ENCODE assay signal across 11 mouse cellular contexts in genomic region chr11:101058726-101059125, GRCm38 (mm10). TPM values are rescaled to one million over a fixed set of nuclear protein-coding genes. Genes with fewer than 3 reads are reported as not detected.
A peak's percentile ranks its signal among the peaks of the same experiment; 100 is the strongest.
DNase-seq lines count a peak whose midpoint lies in the region; ATAC-seq and TF ChIP-seq lines count a peak whose summit lies in the region.
"Had no signal": no experiment of that assay in that cellular context is flagged by ENCODE, and none has a peak within 500 bp of the region (broad histone marks: within the 10 kb centered on the region; RNA-seq: fewer than 3 reads in every experiment).

No protein-coding gene starts in this region.

- H3K4me2 ChIP-seq in hindbrain, embryonic 12.5 days (replicated peaks), result no peak overlapping the region
- no peak overlapping the region for H3K4me2 ChIP-seq in hindbrain, embryonic 16.5 days (ENCODE audit: low read length)
- no peak overlapping the region for H3K4me2 ChIP-seq in intestine, embryonic 14.5 days (ENCODE audit: low read length)
- H3K4me2 ChIP-seq: forebrain, embryonic 12.5 days had no signal

- TF ChIP-seq POLR2A in thymus, adult 2 months (IDR thresholded peaks at IDR 0.05; ENCODE audit: control insufficient read depth, extremely low read depth, insufficient read depth, low read length, poor library complexity), result no peak

- 82% methylated on average over 5 of the region's 5 CpGs for WGBS in hindbrain, embryonic 12.5 days
- 80% methylated on average over 5 of the region's 5 CpGs for WGBS in hindbrain, embryonic 16.5 days
- WGBS in thymus, adult 2 months, result 89% methylated on average over 5 of the region's 5 CpGs
- 52% methylated on average over 5 of the region's 5 CpGs for WGBS in intestine, embryonic 14.5 days

- H3K4me1 ChIP-seq in hindbrain, embryonic 12.5 days, result peaks cover 10% of the 10 kb centered on the region
- no peaks in the 10 kb centered on the region; the same call in 1 of the 2 replicates for H3K4me1 ChIP-seq in hindbrain, embryonic 16.5 days (ENCODE audit: control insufficient read depth, insufficient read depth, low read depth, low read length)
- peaks cover 34% of the 10 kb centered on the region for H3K4me1 ChIP-seq in thymus, adult 2 months (replicated peaks; ENCODE audit: control insufficient read depth, insufficient read depth, low read length)
- peaks cover 64% of the 10 kb centered on the region for H3K4me1 ChIP-seq in intestine, embryonic 14.5 days (replicated peaks; ENCODE audit: control insufficient read depth, insufficient read depth, low read length)
- H3K4me1 ChIP-seq: forebrain, embryonic 12.5 days had no signal

- H3K9me3 ChIP-seq in hindbrain, embryonic 12.5 days (replicated peaks), result no peaks in the 10 kb centered on the region
- no peaks in the 10 kb centered on the region for H3K9me3 ChIP-seq in hindbrain, embryonic 16.5 days (ENCODE audit: control insufficient read depth, low read length)
- no peaks in the 10 kb centered on the region for H3K9me3 ChIP-seq in intestine, embryonic 14.5 days (ENCODE audit: control insufficient read depth, low read length)
- H3K9me3 ChIP-seq: forebrain, embryonic 12.5 days; G1E had no signal

- H3K36me3 ChIP-seq in hindbrain, embryonic 12.5 days, result peaks cover 89% of the 10 kb centered on the region
- peaks cover 46% of the 10 kb centered on the region for H3K36me3 ChIP-seq in hindbrain, embryonic 16.5 days (ENCODE audit: control insufficient read depth, insufficient read depth, low read length)
- no peaks in the 10 kb centered on the region for H3K36me3 ChIP-seq in thymus, adult 2 months (ENCODE audit: control insufficient read depth, insufficient read depth, low read length)
- peaks cover 11% of the 10 kb centered on the region for H3K36me3 ChIP-seq in intestine, embryonic 14.5 days (ENCODE audit: control insufficient read depth, insufficient read depth, low read length)

- H3K4me3 ChIP-seq in hindbrain, embryonic 12.5 days, result no peak overlapping the region
- no peak overlapping the region for H3K4me3 ChIP-seq in hindbrain, embryonic 16.5 days (ENCODE audit: low read length)
- no peak overlapping the region for H3K4me3 ChIP-seq in thymus, adult 2 months (ENCODE audit: control insufficient read depth, insufficient read depth, low read length)
- no peak overlapping the region for H3K4me3 ChIP-seq in intestine, embryonic 14.5 days (ENCODE audit: low read depth, low read length)
- H3K4me3 ChIP-seq: forebrain, embryonic 12.5 days had no signal

- H3K27me3 ChIP-seq in hindbrain, embryonic 12.5 days, result no peaks in the 10 kb centered on the region
- no peaks in the 10 kb centered on the region for H3K27me3 ChIP-seq in hindbrain, embryonic 16.5 days (replicated peaks; ENCODE audit: control insufficient read depth, insufficient read depth, low read length)
- no peaks in the 10 kb centered on the region for H3K27me3 ChIP-seq in thymus, adult 2 months (ENCODE audit: control insufficient read depth, insufficient read depth, low read length)
- no peaks in the 10 kb centered on the region for H3K27me3 ChIP-seq in intestine, embryonic 14.5 days (replicated peaks; ENCODE audit: control insufficient read depth, insufficient read depth, low read length)
- H3K27me3 ChIP-seq: forebrain, embryonic 12.5 days had no signal

- H3K9ac ChIP-seq in hindbrain, embryonic 12.5 days, result 0 out of 2 replicates have a peak overlapping the region, but pooled peaks have one; percentile 27
- H3K9ac ChIP-seq in hindbrain, embryonic 16.5 days (ENCODE audit: low read depth, low read length), result no peak overlapping the region
- no peak overlapping the region for H3K9ac ChIP-seq in intestine, embryonic 14.5 days (ENCODE audit: low read length)
- H3K9ac ChIP-seq: forebrain, embryonic 12.5 days had no signal

- ATAC-seq in hindbrain, embryonic 12.5 days (ENCODE audit: low FRiP score), result no peak
- ATAC-seq in hindbrain, embryonic 16.5 days, result no peak
- ATAC-seq in intestine, embryonic 14.5 days (replicated peaks; ENCODE audit: low FRiP score, low TSS enrichment, low read depth), result no peak

- peak; percentile 19 for DNase-seq in thymus, postnatal 4 days
- DNase-seq in thymus, adult 2 months, result no peak
- DNase-seq in intestine, embryonic 14.5 days (ENCODE audit: low spot score), result no peak
- DNase-seq in right cerebral cortex, postnatal 25 days, result no peak
- DNase-seq in cerebellum, adult 9-10 months, result no peak
- no peak for DNase-seq in gastrocnemius, postnatal 10 days
- DNase-seq: right cerebral cortex, adult 18-20 months had no signal

- peak overlapping the region; percentile 76; the same call in 1 of the 2 replicates for H3K27ac ChIP-seq in hindbrain, embryonic 12.5 days
- H3K27ac ChIP-seq in hindbrain, embryonic 16.5 days (ENCODE audit: low read depth, low read length), result no peak overlapping the region
- H3K27ac ChIP-seq in thymus, adult 2 months (ENCODE audit: control insufficient read depth, insufficient read depth, low read length), result no peak overlapping the region
- H3K27ac ChIP-seq in intestine, embryonic 14.5 days (ENCODE audit: low read depth), result peak overlapping the region; percentile 90; the same call in 1 of the 2 replicates
- H3K27ac ChIP-seq: forebrain, embryonic 12.5 days had no signal

- no peak for TF ChIP-seq CTCF in thymus, adult 2 months (IDR thresholded peaks at IDR 0.05; ENCODE audit: borderline replicate concordance, control insufficient read depth, extremely low read depth, insufficient read depth, low read length, poor library complexity)

RNA-seq across cellular contexts. Expression of gene Naglu, which starts 11.1 kb away (rescaled TPM):
- polyA plus RNA-seq in hindbrain, embryonic 12.5 days (2016; fragmentation: Nextera tagmentation; extraction: Ambion mirVana), result 13.3 and 13.7 TPM in 2 replicates
- polyA plus RNA-seq in hindbrain, embryonic 16.5 days (2015; fragmentation: Nextera tagmentation; extraction: Ambion mirVana), result 13.8 and 13.9 TPM in 2 replicates
- polyA plus RNA-seq in thymus, adult 2 months (2012; rRNA removed), result 24.3 and 25.2 TPM in 2 replicates
- polyA plus RNA-seq in intestine, embryonic 14.5 days (2014; fragmentation: Nextera tagmentation; extraction: Ambion mirVana), result 11.5 and 12.7 TPM in 2 replicates
- 10 to 100 TPM in 1 of 2 experiments, 1 to 10 TPM in 1; 9.2 to 11.6 TPM for total RNA-seq in gastrocnemius, postnatal 10 days (2021)

RNA-seq across cellular contexts. Expression of gene Hsd17b1, which starts 19.5 kb away (rescaled TPM):
- 0.23 and 0.26 TPM in 2 replicates for polyA plus RNA-seq in hindbrain, embryonic 12.5 days (2016; fragmentation: Nextera tagmentation; extraction: Ambion mirVana)
- polyA plus RNA-seq in hindbrain, embryonic 16.5 days (2015; fragmentation: Nextera tagmentation; extraction: Ambion mirVana), result 0.26 and 0.50 TPM in 2 replicates
- polyA plus RNA-seq in thymus, adult 2 months (2012; rRNA removed), result 0.40 and 0.93 TPM in 2 replicates
- polyA plus RNA-seq in intestine, embryonic 14.5 days (2014; fragmentation: Nextera tagmentation; extraction: Ambion mirVana), result not detected in 2 replicates
- under 1 TPM; 0.23 to 0.25 TPM for total RNA-seq in gastrocnemius, postnatal 10 days (2021)

RNA-seq across cellular contexts. Expression of gene Coasy, which starts 23.6 kb away (rescaled TPM):
- 45.6 and 51.2 TPM in 2 replicates for polyA plus RNA-seq in hindbrain, embryonic 12.5 days (2016; fragmentation: Nextera tagmentation; extraction: Ambion mirVana)
- 42.5 and 45.9 TPM in 2 replicates for polyA plus RNA-seq in hindbrain, embryonic 16.5 days (2015; fragmentation: Nextera tagmentation; extraction: Ambion mirVana)
- 68.5 and 74.2 TPM in 2 replicates for polyA plus RNA-seq in thymus, adult 2 months (2012; rRNA removed)
- polyA plus RNA-seq in intestine, embryonic 14.5 days (2014; fragmentation: Nextera tagmentation; extraction: Ambion mirVana), result 39.7 and 45.5 TPM in 2 replicates
- total RNA-seq in gastrocnemius, postnatal 10 days (2021), result 10 to 100 TPM; 10.7 to 11.7 TPM

RNA-seq across cellular contexts. Expression of gene Mlx, which starts 28.4 kb away (rescaled TPM):
- 62.1 and 62.4 TPM in 2 replicates for polyA plus RNA-seq in hindbrain, embryonic 12.5 days (2016; fragmentation: Nextera tagmentation; extraction: Ambion mirVana)
- 91.5 and 101 TPM in 2 replicates for polyA plus RNA-seq in hindbrain, embryonic 16.5 days (2015; fragmentation: Nextera tagmentation; extraction: Ambion mirVana)
- polyA plus RNA-seq in thymus, adult 2 months (2012; rRNA removed), result 79.1 and 110 TPM in 2 replicates
- polyA plus RNA-seq in intestine, embryonic 14.5 days (2014; fragmentation: Nextera tagmentation; extraction: Ambion mirVana), result 43.6 and 48.0 TPM in 2 replicates
- total RNA-seq in gastrocnemius, postnatal 10 days (2021), result 10 to 100 TPM; 10.7 to 12.2 TPM

RNA-seq across cellular contexts. Expression of gene Psmc3ip, which starts 36.5 kb away (rescaled TPM):
- 30.5 and 34.3 TPM in 2 replicates for polyA plus RNA-seq in hindbrain, embryonic 12.5 days (2016; fragmentation: Nextera tagmentation; extraction: Ambion mirVana)
- polyA plus RNA-seq in hindbrain, embryonic 16.5 days (2015; fragmentation: Nextera tagmentation; extraction: Ambion mirVana), result 17.9 and 19.0 TPM in 2 replicates
- 6.0 and 6.1 TPM in 2 replicates for polyA plus RNA-seq in thymus, adult 2 months (2012; rRNA removed)
- polyA plus RNA-seq in intestine, embryonic 14.5 days (2014; fragmentation: Nextera tagmentation; extraction: Ambion mirVana), result 29.1 and 38.1 TPM in 2 replicates
- total RNA-seq in gastrocnemius, postnatal 10 days (2021), result 1 to 10 TPM; 2.8 to 4.0 TPM

Comparison
In these comparisons a context has a peak if more than half of its experiments do, and no peak if none do; other contexts are left out.
1. H3K27ac ChIP-seq: peak in hindbrain, embryonic 12.5 days (single experiment) and intestine, embryonic 14.5 days (single experiment); none in hindbrain, embryonic 16.5 days (single experiment) and thymus, adult 2 months (single experiment).